Mouse (Mus musculus) spleen, postnatal 4 days (tissue): ENCODE data around the gene Rps12.
"Not testable (repeated sequence)": the region's sequence is repeated elsewhere in the genome, so short reads cannot be mapped to it uniquely, and the experiment has no call there.

Source experiments
- DNase-seq, 2 experiments: peaks; one replicate each; pipeline ENCODE4 v3.0.0; 2022; ENCODE audit warnings: low spot score in 2 of 2

Gene Rps12

DNA sequence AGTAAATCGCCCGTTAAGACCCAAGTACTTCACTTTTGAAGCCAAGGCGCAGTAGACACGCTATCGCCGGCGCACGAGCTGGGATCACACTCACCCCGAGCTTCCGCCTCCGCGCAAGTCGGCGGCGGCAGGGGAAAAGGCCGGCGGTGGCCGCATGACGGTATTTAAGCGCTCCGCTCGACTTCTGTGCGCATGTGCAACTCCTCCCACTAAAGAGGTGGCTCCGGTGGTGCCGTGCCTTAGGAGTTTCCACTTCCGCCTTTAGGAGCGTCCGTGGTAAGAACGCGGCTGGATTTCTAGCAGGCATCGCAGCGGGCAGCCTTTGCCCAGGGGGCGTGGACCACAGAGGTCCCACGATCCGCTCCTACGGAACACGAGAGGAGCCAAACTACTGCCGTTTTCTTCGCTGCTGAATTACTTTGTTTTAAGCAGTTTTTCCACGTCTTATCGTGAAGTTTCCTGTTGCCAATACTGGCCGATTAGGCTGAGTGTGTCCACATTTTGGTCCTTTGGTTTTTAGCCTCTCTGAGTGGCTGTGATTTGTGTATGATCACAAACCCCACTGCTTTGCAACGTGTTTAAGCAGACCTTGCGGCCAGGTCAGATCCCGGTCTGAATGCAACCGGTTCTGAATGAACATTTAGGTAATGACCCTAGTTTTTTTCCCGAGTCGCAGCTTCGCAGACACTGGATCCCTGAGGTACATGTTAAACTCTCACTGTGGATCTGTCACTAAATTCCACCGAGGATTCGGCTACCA lies at the start of gene Rps12:
Gene Rps12 (minus strand): TSS at position 214 of the 760 bp plus-strand sequence.
- DNase-seq = peak; percentile 100

DNA sequence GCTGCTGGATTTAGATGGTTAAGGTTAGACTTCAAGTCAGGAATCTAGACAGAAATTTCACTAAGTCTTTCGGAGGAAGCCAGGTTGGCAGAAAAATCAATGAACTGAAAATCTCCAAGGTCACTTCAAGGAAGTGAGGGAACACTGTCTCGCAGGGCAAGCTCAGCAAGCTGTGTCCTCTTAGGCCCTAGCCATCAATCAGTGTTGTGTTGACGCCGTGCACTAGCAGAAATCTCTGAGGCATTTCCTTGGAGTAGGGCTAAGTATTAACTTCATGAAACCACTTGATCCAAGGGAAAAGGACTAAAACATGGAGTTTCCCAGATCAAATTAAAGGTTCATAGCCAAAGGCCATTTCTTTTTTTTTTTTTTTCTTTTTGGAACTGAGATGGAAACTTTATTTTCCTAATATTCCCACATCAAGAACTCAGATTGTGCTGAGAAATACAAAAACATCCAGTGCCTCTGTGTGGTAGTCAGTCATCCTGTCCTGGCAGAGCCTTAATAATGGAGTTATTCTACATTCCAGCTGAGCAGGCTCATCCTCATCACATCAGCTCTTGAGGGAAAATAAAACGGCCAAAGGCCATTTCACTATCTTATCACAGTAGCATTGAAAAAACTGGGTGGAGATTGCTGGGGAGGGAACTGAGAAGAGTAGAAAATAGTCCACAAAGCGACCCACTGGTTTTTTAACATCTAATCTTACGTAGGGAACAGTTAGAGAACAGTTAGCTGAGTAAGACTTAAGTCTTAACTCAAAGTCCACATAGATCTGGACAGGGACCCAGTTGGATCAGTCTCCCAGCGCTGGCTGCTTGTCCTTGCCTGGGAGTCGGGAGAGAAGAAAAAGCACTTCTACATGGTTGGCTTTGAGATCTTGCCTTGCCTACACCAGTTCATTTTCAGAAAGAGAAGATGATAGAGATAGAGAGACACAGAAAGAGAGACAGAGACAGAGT lies 49.2 kb upstream of the Rps12 start:
- no peak for DNase-seq

DNA sequence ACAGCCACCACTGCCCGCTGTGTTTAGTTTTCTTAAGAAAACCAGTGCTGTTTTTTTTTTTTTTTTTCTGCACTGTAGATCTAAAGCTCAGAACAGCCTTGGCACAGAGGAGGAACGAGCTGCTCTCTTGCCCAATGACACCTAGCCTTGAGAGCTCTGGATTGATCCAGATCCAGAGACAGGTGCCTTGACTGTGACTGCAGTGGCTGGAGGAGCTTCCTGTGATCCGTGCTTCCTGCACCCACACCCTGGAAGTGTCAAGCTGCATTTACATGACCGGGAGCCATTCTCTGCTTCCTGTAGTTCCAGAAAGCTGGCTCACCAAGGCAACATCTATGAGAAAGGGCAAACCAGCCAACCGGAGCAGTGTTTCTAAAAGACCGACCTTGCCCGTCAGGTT lies 39.4 kb upstream of the Rps12 start:
- no peak for DNase-seq

DNA sequence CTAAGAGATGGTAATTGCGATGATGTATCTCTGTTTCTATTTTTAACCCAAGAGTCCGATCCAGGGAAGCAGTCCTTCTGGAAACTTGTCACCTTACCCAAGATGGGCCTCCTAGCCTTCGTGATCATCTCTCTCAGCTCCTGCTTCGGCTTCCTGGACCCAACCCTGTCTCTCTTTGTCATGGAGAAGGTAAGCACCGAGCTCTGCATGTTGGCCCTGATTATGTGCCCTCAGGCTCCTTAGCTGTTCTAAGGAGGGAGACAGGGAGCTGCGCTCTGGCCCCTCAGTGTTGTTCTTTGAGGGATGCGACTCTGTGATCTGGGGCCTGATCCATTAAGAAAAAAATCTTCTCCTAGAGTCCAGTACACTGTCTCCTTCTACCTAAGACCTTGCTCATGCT lies 29.2 kb upstream of the Rps12 start:
- DNase-seq = no peak

DNA sequence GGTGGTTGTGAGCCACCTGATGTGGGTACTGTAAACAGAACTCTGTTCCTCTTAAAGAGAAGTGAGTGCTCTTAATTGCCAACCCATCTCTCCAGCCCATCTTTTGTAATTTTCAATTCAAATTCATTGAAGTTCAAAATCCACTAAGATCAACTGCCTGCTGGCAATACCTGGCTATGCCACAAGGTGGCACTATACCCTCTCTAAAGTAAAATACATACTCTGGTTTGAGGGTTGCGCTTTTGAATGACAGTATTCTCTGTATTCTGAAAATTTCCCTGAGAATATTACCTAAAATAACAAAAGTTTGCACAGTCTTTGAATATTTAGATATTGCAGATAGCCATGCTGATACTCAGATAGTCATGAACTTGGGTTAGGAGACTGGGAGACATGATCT lies 28.1 kb upstream of the Rps12 start:
- DNase-seq = peak; percentile 62 to 88

DNA sequence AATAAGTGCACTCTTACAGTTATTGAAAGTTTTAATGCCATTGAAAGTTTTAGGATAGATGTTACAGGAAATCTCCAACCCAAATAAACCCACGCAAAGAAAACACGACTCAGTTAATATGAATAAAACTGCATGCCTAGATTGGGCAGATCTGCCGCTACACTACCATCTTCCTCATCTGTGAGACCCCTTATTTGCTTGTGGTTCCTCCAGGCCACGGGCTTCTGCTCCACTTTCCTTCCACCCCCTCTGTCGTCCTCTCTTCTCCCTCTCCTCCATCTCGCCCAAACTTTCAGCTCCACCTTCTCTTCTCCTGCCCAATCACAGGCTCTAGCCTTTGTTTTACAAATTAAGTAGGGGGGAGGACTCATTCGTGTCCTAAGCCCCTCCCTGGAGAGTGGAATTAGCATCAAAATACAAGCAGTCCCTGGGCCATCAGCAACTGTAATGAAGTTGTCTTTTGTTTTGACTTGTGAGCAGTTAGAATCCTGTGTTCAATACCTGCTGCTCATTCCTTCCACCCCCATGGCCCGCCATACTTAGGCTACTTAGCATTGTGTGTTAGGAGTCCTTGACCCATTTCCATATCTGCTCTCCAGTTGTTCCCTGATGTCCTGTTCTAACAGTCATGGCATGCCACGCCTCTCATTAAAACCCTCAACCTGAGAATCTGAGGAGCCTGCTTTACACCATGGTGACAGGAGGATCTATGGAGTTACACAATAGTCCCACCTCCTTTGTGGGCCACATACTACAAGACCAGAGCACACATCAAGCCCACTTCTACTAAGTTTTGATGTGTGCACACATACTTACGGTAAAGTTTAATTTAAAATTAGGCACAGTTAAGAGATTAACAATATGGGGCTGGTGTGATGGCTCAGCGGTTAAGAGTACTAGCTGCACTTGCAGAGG lies 26.0 kb upstream of the Rps12 start:
- DNase-seq = no peak

DNA sequence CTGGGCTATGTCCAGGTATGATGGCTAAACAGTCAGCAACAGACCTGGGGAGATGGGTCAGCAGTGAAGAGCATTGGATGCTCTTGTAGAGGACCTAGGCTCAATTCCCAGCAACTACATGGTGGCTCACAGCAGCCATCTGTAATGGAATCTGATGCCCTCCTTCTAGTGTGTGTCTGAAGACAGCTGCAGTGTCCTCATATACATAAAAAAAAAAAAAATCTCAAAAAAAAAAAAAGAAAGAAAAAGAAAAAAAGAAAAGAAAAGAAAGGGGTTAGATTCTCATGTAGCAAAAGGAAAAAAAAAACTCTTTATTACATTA lies 25.3 kb upstream of the Rps12 start:
- no peak for DNase-seq

DNA sequence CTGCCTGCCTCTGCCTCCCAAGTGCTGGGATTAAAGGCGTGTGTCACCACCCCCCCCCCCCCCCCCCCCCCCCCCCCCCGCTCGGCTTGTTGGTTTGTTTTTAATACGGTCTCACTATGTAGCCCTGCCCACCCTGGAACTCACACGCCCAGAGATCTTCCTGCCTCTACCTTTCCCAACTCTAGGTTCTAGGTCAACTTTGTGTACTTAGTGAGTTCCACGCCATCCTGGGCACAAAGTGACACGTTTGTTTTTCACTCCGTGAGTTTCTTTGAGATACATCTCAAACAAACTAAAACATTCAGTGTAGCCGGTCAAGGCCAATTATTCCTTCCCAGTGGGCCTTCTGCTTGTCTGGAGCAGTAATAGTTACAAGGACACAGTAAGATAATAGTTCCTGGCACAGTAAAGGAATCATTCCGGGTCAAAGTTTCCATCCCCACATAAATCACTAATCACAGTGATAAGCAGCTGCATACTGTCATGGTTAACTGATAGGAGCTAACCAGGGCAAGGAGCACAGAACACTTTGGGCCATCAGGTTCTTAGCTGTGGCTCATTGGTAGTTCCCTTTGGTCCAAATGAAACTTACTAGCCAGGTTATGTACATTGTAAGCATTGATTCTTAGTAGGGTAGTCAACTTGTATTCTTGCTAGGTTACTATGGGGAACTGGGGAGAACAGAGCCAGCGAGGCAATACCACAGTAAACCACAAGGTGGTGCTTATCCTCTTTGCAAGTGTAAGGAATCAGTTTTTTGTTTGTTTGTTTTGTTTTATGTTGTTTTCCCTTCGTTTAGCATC lies 24.8 kb upstream of the Rps12 start:
- DNase-seq = peak; percentile 61 to 85

DNA sequence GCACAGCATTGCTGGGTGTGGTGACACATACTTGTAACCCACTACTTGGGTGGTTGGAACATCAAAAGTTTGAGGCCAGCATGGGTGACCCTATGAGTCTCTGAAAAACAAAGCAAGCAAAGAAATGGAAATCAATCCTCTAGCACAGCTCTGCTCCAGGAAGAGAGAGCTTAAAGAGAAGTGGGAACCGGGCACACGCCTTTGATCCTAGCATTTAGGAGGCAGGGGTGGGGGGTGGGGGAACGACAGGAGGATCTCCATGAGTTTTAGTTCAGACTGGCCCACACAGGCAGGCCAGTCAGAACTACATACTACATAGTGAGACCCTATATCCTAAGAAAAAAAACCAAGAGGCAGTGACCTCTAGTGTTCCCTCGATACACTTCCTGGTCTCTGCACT lies 19.1 kb upstream of the Rps12 start:
- DNase-seq = no peak

DNA sequence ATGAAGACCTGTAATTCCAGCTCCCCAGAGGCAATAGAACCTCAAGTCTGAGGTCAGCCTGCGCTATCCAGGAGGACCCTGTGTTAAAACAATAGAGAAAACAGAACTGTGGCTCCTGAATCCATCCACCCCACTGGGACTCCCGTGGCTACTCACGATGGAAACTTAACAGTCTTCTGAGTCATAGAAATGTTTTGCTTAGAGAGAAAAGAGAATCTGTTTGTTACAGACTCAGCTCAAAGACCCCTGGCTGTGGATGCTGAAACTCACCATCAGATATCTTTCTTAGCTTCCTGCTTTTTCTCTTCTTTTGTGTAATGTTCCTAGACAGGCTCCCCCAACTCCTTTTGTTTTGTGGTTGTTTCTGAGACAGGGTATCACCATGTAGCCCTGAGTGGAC lies 17.6 kb upstream of the Rps12 start:
- no peak for DNase-seq

DNA sequence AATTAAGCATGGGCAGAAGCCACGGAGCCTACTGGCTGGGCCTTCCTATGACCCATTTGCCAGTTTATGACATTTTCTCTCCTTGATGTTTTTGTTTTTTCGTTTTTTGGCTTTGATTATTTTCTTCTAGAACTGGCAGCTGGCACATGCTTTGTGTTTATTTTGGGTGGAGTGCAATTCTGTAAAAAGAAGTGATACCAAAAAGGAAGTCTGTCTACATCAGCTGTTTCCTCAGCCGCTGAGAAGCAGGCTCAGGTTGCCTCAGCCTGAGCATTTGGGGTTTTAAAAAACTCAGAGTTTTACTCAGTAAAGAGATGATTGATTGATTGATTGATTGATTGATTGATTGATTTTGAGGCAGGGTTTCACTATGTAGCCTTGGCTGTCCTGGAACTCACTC lies 15.8 kb upstream of the Rps12 start:
- DNase-seq = no peak

DNA sequence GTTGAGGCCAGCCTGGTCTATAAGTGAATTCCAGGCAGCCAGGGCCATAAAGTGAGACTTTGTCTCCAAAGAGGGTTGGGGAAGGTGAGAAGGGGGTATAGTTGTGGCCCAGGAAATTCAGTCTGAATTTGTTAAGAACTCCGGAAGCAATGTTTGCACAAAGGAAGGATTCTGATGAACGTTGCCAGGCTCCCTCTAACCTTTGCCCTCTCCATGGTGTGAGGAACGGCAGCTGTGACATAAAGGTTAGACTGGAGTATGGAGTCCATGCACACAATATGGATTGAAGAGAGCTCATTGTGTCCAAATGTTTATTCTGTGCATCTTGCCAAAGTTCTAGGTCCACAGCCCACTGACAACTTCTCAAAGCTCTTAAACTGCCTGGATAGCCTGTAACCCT lies 12.9 kb upstream of the Rps12 start:
- DNase-seq = no peak

DNA sequence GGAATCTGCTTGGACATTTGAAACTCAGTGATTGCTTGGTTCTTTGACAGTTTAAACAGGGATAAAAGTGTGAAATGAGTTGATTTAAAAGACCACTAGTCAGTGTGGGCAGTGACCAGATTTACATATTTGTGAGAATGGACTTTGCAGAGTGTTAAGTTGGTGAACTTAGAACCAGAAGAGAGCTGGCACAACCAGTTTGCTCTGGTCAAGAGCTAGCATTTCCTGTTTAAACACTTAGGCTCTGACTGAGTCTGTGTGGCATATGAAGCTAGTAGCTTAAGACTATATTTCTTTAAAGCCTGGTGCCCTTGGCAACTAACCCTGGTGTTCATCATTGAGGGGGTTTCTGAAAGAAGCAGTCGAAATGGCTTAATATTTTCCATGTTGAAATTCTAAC lies 11.1 kb upstream of the Rps12 start:
- DNase-seq = no peak

DNA sequence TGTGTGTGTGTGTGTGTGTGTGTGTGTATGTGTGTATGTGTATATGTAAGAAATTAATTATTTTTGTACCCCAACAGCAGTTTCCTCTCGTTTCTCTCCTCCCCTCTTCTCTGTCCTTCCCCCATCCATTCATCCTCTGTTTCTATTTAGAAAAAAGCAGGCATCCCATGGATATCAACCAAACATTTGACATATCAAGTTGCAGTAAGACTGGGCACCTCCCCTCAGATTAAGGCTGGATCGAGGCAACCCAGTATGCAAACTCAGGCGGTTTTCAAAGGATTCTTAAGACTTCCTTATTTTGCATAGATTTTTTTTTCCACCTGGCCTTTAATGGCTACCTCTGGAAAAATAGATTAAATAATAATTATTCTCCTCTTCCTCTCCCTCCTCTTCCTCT lies 10.5 kb upstream of the Rps12 start:
- no peak for DNase-seq

DNA sequence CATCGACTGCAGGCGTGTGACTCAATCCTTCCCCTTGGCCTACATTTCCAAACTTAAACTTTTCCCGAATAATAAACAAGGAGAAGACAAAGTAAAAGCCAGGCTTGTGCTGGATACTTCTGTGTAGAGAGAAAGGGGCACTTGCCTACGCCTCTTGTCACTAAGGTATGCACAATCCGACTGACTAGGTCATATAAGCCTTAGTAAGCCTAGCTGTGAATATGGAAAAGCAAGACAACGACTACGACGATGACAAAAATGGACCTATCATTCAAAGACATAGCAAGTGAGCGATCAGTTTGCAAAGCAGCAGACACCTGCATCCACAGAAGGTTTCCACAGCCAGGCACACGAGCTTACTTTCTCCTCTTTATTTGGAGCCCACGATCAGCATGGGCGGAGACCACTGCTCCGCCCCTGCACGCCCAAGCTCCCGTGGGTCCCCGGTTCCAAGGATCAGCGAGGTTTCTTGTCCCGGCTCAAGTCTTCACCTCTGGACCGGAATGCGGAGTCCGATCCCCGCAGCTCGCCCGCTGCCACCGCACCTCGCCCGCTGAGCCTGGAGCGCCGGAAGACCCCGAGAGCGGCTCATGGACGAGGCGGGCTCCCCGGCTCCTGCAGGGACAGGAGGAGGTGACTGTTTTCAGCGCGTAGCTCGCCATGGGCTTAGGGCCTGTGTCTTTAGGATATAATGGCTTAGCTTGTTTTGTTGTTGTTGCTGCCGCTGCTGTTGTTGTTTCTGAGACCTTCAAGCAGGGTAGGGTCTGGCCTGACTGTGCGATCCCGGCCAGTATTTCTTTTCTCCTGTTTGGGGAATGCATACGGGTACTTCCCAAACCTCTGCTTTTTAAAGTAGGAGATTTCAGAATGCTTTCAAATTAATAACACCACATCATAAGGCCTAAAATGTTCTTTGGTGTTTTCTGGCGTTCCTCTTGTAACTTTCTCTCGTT lies 9.8 kb upstream of the Rps12 start, which contains the start of gene Slc18b1:
Gene Slc18b1 (plus strand): TSS at position 436 of the 953 bp plus-strand sequence.
- DNase-seq = peak; percentile 14 to 62

DNA sequence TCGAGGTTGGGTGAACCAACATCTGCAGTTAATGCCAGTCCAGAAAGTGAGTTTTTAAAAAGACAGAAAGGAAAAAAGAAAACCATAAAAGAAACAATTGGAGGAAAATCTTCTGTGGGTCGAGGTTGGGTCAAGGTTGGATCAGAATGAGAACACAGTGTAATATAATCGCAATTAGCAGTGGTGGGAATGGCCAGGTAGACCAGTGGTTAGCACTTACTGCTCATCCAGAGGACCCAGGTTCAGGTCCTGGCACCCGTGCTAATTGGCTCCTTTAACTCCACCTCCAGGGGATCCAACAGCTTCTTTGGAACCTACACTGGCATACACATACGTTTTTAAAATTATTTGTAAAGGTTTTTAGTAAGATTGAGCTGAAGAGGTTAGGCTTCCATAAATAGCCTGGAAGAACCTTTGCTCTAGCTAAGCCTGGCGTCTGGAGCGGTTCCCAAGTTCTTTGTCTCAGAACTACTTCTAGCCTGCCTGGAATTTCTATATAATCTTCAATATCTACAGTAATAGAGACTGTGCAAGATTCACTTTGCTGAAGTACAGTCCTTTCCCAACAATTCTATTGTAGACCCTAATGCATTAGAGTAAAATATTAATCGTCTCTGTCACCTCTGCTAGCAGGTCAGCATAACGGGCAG lies 8.9 kb upstream of the Rps12 start:
- no peak for DNase-seq

DNA sequence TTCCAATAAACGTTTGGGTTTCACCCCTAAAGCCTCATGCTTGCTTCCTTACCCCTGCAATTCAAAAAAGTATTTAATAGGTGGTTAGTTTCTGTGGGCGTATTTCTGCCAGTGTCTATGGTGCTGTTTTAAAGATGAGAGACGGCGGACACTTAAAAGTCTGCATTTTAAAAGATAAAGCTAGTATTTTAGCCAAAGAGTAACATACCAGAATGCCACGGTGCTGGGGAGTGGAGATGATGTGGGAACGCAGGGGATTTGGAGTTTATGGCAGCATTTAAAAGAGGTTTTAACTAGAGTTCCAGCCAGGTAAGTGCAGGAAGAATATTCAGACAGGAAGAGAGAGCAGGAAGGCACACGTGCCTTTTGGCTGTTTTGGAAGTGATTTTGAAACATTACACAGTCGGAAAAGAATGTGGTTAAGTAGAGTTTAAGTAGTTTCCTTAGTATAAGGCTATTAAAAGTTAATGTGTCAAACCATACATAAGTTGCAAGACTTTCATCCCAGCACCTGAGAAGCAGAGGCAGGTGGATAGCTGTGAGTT lies 1.1 kb upstream of the Rps12 start:
- no peak for DNase-seq

DNA sequence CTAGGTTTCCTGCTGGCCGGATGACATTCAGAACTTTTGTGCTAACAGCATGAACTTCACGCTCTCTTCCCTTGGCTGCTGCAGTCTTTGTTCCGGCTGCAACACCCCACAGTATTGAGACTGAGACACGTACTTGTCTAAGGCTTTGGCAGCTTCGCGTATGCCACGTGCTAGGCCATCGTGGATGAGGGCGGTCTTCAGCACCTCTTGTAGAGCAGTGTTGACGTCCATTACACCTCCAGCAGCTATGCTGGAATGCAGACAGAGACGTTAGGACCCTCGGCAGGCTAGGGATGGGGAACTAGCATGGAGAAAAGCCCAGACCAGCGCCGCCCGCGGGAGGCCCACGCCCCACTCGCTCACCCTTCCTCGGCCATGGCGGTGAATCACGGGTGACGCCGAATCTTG lies 440 bp downstream of the Rps12 start:
- not testable (repeated sequence) for DNase-seq

DNA sequence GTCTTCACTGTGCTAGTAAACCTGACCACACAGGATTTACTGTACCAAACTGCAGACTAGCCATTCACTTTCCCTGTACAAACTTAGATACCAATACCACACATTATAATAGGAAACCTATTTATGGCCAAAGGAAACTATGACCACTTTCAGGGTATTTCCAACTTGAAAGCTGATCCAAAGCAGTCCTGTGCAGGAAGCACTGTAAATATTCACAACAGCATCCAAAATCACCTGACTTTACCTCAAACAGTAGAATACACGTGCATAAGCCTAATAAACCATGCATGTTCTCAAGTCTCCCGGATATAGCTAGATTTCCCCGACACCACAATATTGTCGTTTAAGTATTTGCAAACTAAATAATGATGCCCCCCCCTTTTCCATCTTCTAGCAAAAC lies 1.0 kb downstream of the Rps12 start:
- no peak for DNase-seq
